Mouse (Mus musculus): Measurements from ENCODE around the gene Phb2. TPM values are rescaled to one million over a fixed set of nuclear protein-coding genes. Genes with fewer than 3 reads are reported as not detected.

The Phb2 gene
- polyA plus RNA-seq, 1 experiment from 2014 or later, result 286 TPM

- Histone ChIP-seq H3K36me3 (ENCODE audit: control insufficient read depth, insufficient read depth, low read length) (peaks cover 29% of the 10 kb centered on the region; the same call in 1 of the 2 replicates), H3K27me3 (replicated peaks; ENCODE audit: control insufficient read depth, insufficient read depth, low read length) (no peaks in the 10 kb centered on the region), H3K9ac (ENCODE audit: low read depth, low read length) (no peak overlapping the region), H3K9me3 (ENCODE audit: control insufficient read depth, low read length) (no peaks in the 10 kb centered on the region), H3K4me3 (ENCODE audit: low read depth, low read length) (no peak overlapping the region), H3K4me1 (ENCODE audit: control insufficient read depth, insufficient read depth, low read length) (peaks cover 6% of the 10 kb centered on the region; the same call in 1 of the 2 replicates), H3K4me2 (ENCODE audit: low read depth, low read length) (no peak overlapping the region), H3K27ac (replicated peaks; ENCODE audit: low read depth, low read length) (no peak overlapping the region)
- ATAC-seq (ENCODE audit: low read depth) (no peak), DNase-seq (ENCODE audit: low spot score) (no peak)
- 88% methylated on average over 7 of the region's 7 CpGs for WGBS
Observed at GRCm38 (mm10) chr6:124696441-124697150, 15.5 kb upstream of the Phb2 start.

DNA sequence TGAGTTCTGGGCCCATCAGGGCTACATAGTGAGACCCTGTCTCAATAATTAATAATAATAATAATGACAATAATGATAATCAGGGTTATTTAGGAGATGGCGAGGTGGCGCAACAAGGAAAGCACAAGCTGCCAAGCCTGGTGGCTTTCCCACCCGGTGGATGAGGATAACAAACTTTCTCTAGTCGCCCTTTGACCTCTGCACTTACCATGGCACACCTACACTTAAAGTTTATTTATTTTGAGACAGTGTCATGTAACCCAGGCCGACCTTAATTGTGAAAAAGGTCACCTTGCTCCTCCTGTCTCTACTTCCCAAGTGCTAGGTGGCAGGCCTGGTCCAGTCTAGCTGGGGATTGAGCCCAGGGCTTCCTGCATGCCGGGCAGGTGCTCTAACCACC, 13.4 kb upstream of the Phb2 start:
- no peak overlapping the region for H3K4me2 ChIP-seq (ENCODE audit: low read depth, low read length)
- 79% methylated on average over 6 of the region's 6 CpGs for WGBS
- no peak overlapping the region for H3K27ac ChIP-seq (replicated peaks; ENCODE audit: low read depth, low read length)
- no peaks in the 10 kb centered on the region for H3K27me3 ChIP-seq (replicated peaks; ENCODE audit: control insufficient read depth, insufficient read depth, low read length)
- H3K9me3 ChIP-seq (ENCODE audit: control insufficient read depth, low read length), result no peaks in the 10 kb centered on the region
- H3K4me3 ChIP-seq (ENCODE audit: low read depth, low read length), result no peak overlapping the region
- peaks cover 6% of the 10 kb centered on the region; the same call in 1 of the 2 replicates for H3K4me1 ChIP-seq (ENCODE audit: control insufficient read depth, insufficient read depth, low read length)
- no peak overlapping the region for H3K9ac ChIP-seq (ENCODE audit: low read depth, low read length)
- peaks cover 50% of the 10 kb centered on the region for H3K36me3 ChIP-seq (ENCODE audit: control insufficient read depth, insufficient read depth, low read length)
- DNase-seq (ENCODE audit: low spot score), result no peak
- ATAC-seq (ENCODE audit: low read depth), result no peak

DNA sequence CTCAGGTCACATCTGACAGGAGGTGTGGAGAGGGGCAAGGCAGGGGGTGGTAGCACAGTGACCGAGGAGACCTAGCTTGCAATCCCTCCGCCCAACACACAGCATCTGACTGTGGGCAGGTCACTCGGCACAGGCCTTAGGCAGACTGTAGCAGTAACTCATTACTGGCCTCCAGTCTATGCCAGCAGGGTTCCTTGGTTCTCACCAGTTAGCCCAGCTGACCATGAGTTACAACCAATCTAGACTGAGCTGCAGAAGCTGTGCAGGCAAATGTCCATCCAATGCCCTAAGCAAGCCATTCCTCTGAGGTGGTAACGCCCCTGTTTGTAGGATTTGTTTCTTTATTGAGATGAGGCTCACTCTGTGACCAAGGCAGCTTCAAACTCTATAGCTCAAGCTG, 12.8 kb upstream of the Phb2 start:
- Histone ChIP-seq H3K4me1 (ENCODE audit: control insufficient read depth, insufficient read depth, low read length) (peaks cover 2% of the 10 kb centered on the region; the same call in 1 of the 2 replicates), H3K36me3 (ENCODE audit: control insufficient read depth, insufficient read depth, low read length) (peaks cover 56% of the 10 kb centered on the region), H3K9me3 (ENCODE audit: control insufficient read depth, low read length) (no peaks in the 10 kb centered on the region), H3K9ac (ENCODE audit: low read depth, low read length) (no peak overlapping the region), H3K4me2 (ENCODE audit: low read depth, low read length) (no peak overlapping the region), H3K27me3 (replicated peaks; ENCODE audit: control insufficient read depth, insufficient read depth, low read length) (no peaks in the 10 kb centered on the region), H3K4me3 (ENCODE audit: low read depth, low read length) (no peak overlapping the region), H3K27ac (replicated peaks; ENCODE audit: low read depth, low read length) (no peak overlapping the region)
- WGBS, result 68% methylated on average over 4 of the region's 4 CpGs
- ATAC-seq (ENCODE audit: low read depth), result no peak
- DNase-seq (ENCODE audit: low spot score), result no peak

DNA sequence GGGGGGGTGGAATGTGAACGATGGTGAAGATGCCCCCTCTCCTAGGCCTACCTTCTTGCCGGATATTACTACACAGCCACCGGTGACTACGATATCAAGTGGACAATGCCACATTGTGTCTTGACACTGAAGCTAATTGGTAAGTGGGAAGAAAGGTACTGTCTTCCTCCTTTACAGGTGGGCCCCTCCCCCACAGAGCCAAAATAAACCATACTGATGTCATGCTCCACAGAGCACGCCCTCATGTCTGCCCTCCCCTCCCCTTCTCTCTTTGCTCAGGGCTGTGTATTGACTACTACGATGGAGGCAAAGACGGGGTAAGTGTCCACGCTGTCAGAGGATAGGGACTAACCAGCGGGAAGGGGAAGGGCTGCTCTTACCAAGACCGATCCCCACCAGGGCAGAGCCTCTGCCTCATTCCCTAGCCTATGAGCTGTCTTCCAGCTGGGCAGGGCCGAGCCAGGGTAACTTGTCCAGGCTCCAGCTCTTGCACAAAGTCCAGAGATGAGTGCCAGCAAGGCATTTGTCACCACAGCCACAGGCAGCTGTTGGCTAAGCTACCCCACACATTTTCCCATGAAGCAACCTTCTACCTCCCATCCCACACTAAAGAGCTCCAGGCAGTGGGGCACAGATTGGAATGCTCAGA, 12.1 kb upstream of the Phb2 start:
- no peak overlapping the region for H3K4me3 ChIP-seq (ENCODE audit: low read depth, low read length)
- H3K27me3 ChIP-seq (replicated peaks; ENCODE audit: control insufficient read depth, insufficient read depth, low read length), result no peaks in the 10 kb centered on the region
- peaks cover 64% of the 10 kb centered on the region for H3K36me3 ChIP-seq (ENCODE audit: control insufficient read depth, insufficient read depth, low read length)
- no peak overlapping the region for H3K9ac ChIP-seq (ENCODE audit: low read depth, low read length)
- no peaks in the 10 kb centered on the region for H3K9me3 ChIP-seq (ENCODE audit: control insufficient read depth, low read length)
- 71% methylated on average over 11 of the region's 11 CpGs for WGBS
- H3K4me1 ChIP-seq (ENCODE audit: control insufficient read depth, insufficient read depth, low read length), result no peaks in the 10 kb centered on the region
- ATAC-seq (ENCODE audit: low read depth) (peak; percentile 53), DNase-seq (ENCODE audit: low spot score) (peak; percentile 61)
- H3K27ac ChIP-seq (replicated peaks; ENCODE audit: low read depth, low read length), result no peak overlapping the region
- H3K4me2 ChIP-seq (ENCODE audit: low read depth, low read length), result no peak overlapping the region

- peaks cover 74% of the 10 kb centered on the region for H3K36me3 ChIP-seq (ENCODE audit: control insufficient read depth, insufficient read depth, low read length)
- no peaks in the 10 kb centered on the region for H3K4me1 ChIP-seq (ENCODE audit: control insufficient read depth, insufficient read depth, low read length)
- H3K27me3 ChIP-seq (replicated peaks; ENCODE audit: control insufficient read depth, insufficient read depth, low read length), result no peaks in the 10 kb centered on the region
- no peak for ATAC-seq (ENCODE audit: low read depth)
- 70% methylated on average over 8 of the region's 8 CpGs for WGBS
- no peak overlapping the region for H3K27ac ChIP-seq (replicated peaks; ENCODE audit: low read depth, low read length)
- H3K9ac ChIP-seq (ENCODE audit: low read depth, low read length), result no peak overlapping the region
- DNase-seq (ENCODE audit: low spot score), result no peak
- no peak overlapping the region for H3K4me3 ChIP-seq (ENCODE audit: low read depth, low read length)
- H3K4me2 ChIP-seq (ENCODE audit: low read depth, low read length), result no peak overlapping the region
- no peaks in the 10 kb centered on the region for H3K9me3 ChIP-seq (ENCODE audit: control insufficient read depth, low read length)
Observed at GRCm38 (mm10) chr6:124701338-124701737, 10.8 kb upstream of the Phb2 start.

GRCm38 (mm10) chr6:124702102-124702783, 9.9 kb upstream of the Phb2 start:
- DNase-seq (ENCODE audit: low spot score), result no peak
- H3K36me3 ChIP-seq (ENCODE audit: control insufficient read depth, insufficient read depth, low read length), result peaks cover 78% of the 10 kb centered on the region
- H3K4me2 ChIP-seq (ENCODE audit: low read depth, low read length), result no peak overlapping the region
- H3K4me3 ChIP-seq (ENCODE audit: low read depth, low read length), result no peak overlapping the region
- no peaks in the 10 kb centered on the region for H3K4me1 ChIP-seq (ENCODE audit: control insufficient read depth, insufficient read depth, low read length)
- no peak for ATAC-seq (ENCODE audit: low read depth)
- H3K9me3 ChIP-seq (ENCODE audit: control insufficient read depth, low read length), result no peaks in the 10 kb centered on the region
- no peaks in the 10 kb centered on the region for H3K27me3 ChIP-seq (replicated peaks; ENCODE audit: control insufficient read depth, insufficient read depth, low read length)
- no peak overlapping the region for H3K27ac ChIP-seq (replicated peaks; ENCODE audit: low read depth, low read length)
- H3K9ac ChIP-seq (ENCODE audit: low read depth, low read length), result no peak overlapping the region
- WGBS, result 92% methylated on average over 17 of the region's 17 CpGs

DNA sequence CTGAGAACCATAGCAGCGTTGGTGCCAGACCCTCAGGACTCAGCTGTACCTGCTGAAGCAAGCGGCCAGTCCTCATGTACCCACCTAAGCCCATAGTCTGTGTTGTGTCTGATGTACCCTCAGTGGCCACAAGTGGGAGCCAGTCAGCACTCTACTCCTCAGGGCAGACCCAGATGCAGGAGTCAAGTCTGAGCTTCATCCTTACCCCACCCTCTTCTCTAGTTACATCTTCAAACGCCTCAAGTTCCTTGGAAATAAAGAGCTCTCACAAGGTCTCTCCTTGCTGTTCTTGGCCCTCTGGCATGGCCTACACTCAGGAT, 9.4 kb upstream of the Phb2 start:
- no peak overlapping the region for H3K27ac ChIP-seq (replicated peaks; ENCODE audit: low read depth, low read length)
- H3K4me1 ChIP-seq (ENCODE audit: control insufficient read depth, insufficient read depth, low read length), result no peaks in the 10 kb centered on the region
- no peaks in the 10 kb centered on the region for H3K9me3 ChIP-seq (ENCODE audit: control insufficient read depth, low read length)
- no peak overlapping the region for H3K9ac ChIP-seq (ENCODE audit: low read depth, low read length)
- ATAC-seq (ENCODE audit: low read depth) (peak; percentile 76), DNase-seq (ENCODE audit: low spot score) (peak; percentile 75)
- 35% methylated on average over 3 of the region's 3 CpGs for WGBS
- H3K27me3 ChIP-seq (replicated peaks; ENCODE audit: control insufficient read depth, insufficient read depth, low read length), result no peaks in the 10 kb centered on the region
- H3K4me3 ChIP-seq (ENCODE audit: low read depth, low read length), result no peak overlapping the region
- no peak overlapping the region for H3K4me2 ChIP-seq (ENCODE audit: low read depth, low read length)
- H3K36me3 ChIP-seq (ENCODE audit: control insufficient read depth, insufficient read depth, low read length), result peaks cover 83% of the 10 kb centered on the region

GRCm38 (mm10) chr6:124703789-124704188, 8.3 kb upstream of the Phb2 start:
- no peak overlapping the region for H3K4me3 ChIP-seq (ENCODE audit: low read depth, low read length)
- no peak overlapping the region for H3K4me2 ChIP-seq (ENCODE audit: low read depth, low read length)
- H3K4me1 ChIP-seq (ENCODE audit: control insufficient read depth, insufficient read depth, low read length), result no peaks in the 10 kb centered on the region
- H3K36me3 ChIP-seq (ENCODE audit: control insufficient read depth, insufficient read depth, low read length), result peaks cover 92% of the 10 kb centered on the region
- no peak overlapping the region for H3K27ac ChIP-seq (replicated peaks; ENCODE audit: low read depth, low read length)
- H3K27me3 ChIP-seq (replicated peaks; ENCODE audit: control insufficient read depth, insufficient read depth, low read length), result no peaks in the 10 kb centered on the region
- no peak for DNase-seq (ENCODE audit: low spot score)
- H3K9ac ChIP-seq (ENCODE audit: low read depth, low read length), result no peak overlapping the region
- ATAC-seq (ENCODE audit: low read depth), result no peak
- 78% methylated on average over 6 of the region's 7 CpGs for WGBS
- no peaks in the 10 kb centered on the region for H3K9me3 ChIP-seq (ENCODE audit: control insufficient read depth, low read length)

Data from embryonic facial prominence, embryonic 14.5 days (tissue).